Mouse (Mus musculus): ENCODE measurements around the gene Olfr270.

Gene Olfr270

GRCm38 (mm10) chr4:52964247-52964646 lies at the start of gene Olfr270:
TSS of gene Olfr270 (plus strand) at chr4:52964547.
- DNase-seq (ENCODE audit: low spot score) = no peak

DNA sequence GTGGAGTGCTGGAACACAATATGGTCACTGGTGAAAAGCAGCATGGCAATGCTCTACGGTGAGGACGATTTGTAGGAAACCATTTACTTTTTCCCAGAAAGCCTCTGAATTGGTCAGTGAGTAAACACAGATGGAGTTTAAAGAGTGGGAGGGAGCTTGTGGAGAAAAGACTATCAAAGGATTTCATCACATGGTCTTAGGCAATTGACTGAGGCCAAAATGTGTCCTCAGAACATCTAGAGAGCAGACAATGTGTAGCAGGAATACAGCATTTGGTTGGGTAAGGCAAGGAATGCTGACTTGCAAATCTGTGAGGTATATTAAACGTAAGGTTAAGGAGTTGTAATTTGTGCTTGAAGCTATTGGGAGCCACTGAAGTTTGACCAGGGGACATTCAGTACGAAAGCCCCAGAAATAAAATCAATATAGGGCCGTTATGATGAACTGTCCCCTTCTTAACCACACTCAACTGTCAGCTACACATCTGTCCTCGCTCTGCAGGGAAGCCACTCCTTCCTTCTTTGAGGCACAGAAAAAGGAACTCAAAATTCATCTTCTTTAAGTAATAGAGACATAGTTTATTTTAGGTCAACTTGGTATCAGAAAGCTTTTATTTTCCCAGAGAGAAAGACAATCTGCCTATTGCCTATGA lies 47.6 kb upstream of the Olfr270 start:
- DNase-seq (ENCODE audit: low spot score) = no peak

DNA sequence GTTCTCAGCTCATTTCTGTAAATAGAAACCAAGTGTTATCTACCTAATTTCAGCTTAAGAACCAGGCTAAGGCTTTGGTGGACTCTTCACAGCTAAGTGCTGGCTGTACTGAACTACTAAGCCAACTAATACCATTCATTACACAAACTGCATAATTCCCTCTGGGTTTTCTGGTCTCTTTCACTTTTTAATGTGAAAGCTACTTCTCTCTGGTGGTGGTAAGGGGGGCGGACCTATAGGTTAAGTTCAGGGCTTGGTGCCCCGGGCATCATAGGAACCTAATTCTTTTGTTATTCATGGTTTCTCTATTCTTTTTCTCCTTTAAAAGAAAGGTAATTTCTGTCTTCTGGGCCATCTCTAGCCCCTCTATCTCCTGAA lies 47.0 kb upstream of the Olfr270 start:
- DNase-seq (ENCODE audit: low spot score) = no peak

- DNase-seq (ENCODE audit: low spot score) = no peak
These were observed 45.3 kb upstream of the Olfr270 start, which contains the start of gene Olfr272 for GRCm38 (mm10) chr4:52919078-52919477. TSS of gene Olfr272 (minus strand) at chr4:52919178.

GRCm38 (mm10) chr4:52930480-52930879 lies 33.9 kb upstream of the Olfr270 start:
- no peak for DNase-seq (ENCODE audit: low spot score)

- no peak for DNase-seq (ENCODE audit: low spot score)
These were observed 17.7 kb upstream of the Olfr270 start for GRCm38 (mm10) chr4:52946665-52947064.

DNA sequence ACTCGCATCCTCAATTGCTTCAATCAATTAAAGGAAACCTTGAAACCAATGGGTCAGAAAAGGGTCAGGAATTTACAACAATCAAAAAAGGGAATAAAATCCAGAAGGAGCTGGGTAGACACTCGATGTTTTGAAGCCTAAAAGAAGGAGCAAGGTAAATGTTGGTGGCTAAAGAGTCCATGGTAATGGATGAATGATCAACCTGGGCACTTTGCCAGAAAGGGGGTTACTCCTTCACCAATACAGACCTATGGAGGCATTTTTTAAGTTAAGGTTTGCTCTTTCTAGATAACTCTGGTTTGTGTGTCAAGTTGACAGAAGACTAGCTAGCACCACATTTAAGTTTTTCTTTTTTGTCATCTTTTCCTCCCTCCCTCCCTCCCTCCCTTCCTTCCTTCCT lies 15.3 kb upstream of the Olfr270 start:
- no peak for DNase-seq (ENCODE audit: low spot score)

DNA sequence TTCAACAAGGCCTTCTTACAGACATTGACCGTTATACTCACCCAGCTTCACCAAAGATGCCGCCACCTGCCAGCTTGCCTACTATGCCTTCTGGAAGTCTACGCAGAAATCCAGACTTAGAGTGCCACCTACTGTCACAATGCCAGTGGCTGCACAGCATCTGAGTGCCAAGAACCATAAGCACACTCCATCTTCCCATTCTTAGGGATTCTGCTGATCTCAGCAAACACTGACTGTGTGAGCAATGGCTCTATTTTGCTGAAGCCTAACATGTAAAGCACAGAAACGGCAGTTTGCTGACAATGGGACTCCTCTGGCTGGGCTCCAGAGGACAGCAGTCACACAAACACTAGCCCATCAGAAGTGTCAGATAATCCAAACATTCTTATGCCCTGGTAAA lies 5.7 kb upstream of the Olfr270 start:
- no peak for DNase-seq (ENCODE audit: low spot score)

DNA sequence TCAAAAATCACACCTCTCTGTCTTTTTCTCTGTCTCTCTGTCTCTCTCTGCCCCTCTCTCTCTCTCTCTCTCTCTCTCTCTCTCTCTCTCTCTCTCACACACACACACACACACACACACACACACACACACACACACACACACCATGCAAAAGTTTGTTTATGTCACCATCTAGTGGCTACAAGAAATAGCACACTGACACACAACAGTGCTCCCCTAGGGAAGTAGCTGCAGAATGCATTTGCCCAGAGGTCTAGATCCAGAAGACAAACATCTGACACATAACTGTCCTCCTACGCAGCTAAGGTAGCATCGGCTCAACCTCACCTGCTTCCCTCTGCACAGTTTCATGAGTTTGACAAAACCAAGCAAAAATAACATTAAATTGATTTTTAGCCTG lies 20.9 kb downstream of the Olfr270 start:
- no peak for DNase-seq (ENCODE audit: low spot score)

GRCm38 (mm10) chr4:52986266-52986665 lies 21.9 kb downstream of the Olfr270 start:
- no peak for DNase-seq (ENCODE audit: low spot score)

GRCm38 (mm10) chr4:52989248-52989647 lies 24.9 kb downstream of the Olfr270 start, which contains the start of gene Nipsnap3a:
TSS of gene Nipsnap3a (plus strand) at chr4:52989272.
- no peak for DNase-seq (ENCODE audit: low spot score)

GRCm38 (mm10) chr4:52999449-52999848 lies 35.1 kb downstream of the Olfr270 start:
- no peak for DNase-seq (ENCODE audit: low spot score)

DNA sequence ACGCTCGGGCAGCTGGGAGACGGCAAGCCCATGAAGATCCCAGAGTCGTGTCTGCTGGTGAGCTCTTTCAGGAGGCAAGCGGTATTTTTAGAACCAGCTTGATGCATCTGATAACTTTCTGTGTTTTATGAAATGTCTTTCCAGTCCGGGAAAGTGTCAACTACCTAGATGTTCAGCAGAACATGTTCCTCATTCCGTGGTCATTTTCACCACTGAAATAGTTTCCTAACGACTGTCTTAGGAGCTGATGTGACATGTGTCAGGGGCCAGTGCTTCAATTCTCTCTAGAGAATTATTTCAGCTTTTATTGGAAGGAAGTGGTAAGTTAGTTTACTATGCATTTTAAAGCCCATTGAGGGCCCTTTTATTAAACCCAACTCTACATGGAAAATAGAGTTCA lies 35.8 kb downstream of the Olfr270 start:
- no peak for DNase-seq (ENCODE audit: low spot score)

GRCm38 (mm10) chr4:53009183-53009582 lies 44.8 kb downstream of the Olfr270 start:
- DNase-seq (ENCODE audit: low spot score) = no peak

- no peak for DNase-seq (ENCODE audit: low spot score)
These were observed 45.5 kb downstream of the Olfr270 start for GRCm38 (mm10) chr4:53009871-53010270.

GRCm38 (mm10) chr4:53011732-53012361 lies 47.5 kb downstream of the Olfr270 start, which contains the start of gene Nipsnap3b:
TSS of gene Nipsnap3b (plus strand) at chr4:53011880.
- DNase-seq (ENCODE audit: low spot score) = peak; percentile 95

DNA sequence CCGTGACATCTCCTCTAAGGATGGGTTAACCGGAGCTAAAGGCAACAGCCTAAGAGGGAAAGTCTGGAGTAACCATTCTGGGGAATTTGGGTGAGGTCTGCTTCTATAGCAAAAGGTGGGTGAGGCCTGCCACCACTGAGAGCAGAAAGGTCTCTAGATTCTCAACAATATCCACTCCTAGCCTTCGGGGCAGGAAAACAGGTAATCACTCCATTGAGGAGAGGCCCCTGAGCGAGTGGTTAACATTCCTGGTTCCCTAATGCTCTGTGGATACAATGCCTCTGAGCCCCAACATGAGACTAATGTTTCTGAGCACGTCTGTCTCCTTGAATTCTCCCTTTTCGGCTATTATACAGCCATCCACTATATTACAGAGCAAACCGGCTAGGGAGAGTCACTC lies 50.1 kb downstream of the Olfr270 start:
- no peak for DNase-seq (ENCODE audit: low spot score)

- no peak for DNase-seq (ENCODE audit: low spot score)
These were observed 50.7 kb downstream of the Olfr270 start for GRCm38 (mm10) chr4:53015024-53015423.

DNA sequence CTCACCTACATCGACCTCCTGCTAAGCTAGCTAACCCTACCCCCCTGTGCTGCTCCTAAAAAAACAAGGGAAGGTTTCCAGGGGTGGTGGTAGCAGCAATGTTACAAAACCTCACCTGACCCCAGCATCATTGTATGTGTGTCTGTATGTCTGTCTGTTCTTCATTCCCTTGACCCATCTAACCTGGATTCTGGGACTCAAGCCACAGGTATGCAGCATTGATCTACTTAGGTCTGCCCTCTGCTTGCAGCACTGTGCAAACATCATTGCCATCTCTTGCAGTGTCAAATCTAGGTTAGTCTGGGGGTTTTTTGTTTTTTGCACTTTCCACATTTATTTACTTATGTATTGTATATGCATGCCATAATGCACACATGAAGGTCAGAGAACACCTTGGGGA lies 54.0 kb downstream of the Olfr270 start:
- no peak for DNase-seq (ENCODE audit: low spot score)

Data from ovary, postnatal 14 days (tissue).